Mouse (Mus musculus) C2C12 (cell line): ENCODE results near the gene Ap1m1.

Experiments used
- CEBPB ChIP-seq: IDR thresholded peaks from one replicate; pipeline ENCODE4 v1.6.1; 2011; ENCODE audit warnings: low read depth, mild to moderate bottlenecking, control low read depth, moderate library complexity
- CTCF ChIP-seq: IDR thresholded peaks from one replicate; pipeline ENCODE4 v1.5.1; 2011; ENCODE audit not compliant: control insufficient read depth, insufficient read depth, insufficient read length
- FOSL1 ChIP-seq: IDR thresholded peaks from one replicate; pipeline ENCODE4 v1.8.0; 2011; ENCODE audit warnings: mild to moderate bottlenecking, low read length; ENCODE audit not compliant: poor library complexity, insufficient read depth, severe bottlenecking
- MAX ChIP-seq: IDR thresholded peaks from one replicate; pipeline ENCODE4 v1.6.1; 2011; ENCODE audit warnings: mild to moderate bottlenecking, control low read depth
- MYOD1 ChIP-seq: IDR thresholded peaks from one replicate; pipeline ENCODE4 v1.6.1; 2011; ENCODE audit warnings: low read depth; ENCODE audit not compliant: control insufficient read depth, insufficient read length
- MYOG ChIP-seq: IDR thresholded peaks from one replicate; pipeline ENCODE4 v1.6.1; 2011; ENCODE audit not compliant: control insufficient read depth, insufficient read length; ENCODE audit errors: extremely low read depth
- USF1 ChIP-seq: IDR thresholded peaks from one replicate; pipeline ENCODE4 v1.6.1; 2011; ENCODE audit warnings: low read depth, mild to moderate bottlenecking, control low read depth, moderate library complexity

DNA sequence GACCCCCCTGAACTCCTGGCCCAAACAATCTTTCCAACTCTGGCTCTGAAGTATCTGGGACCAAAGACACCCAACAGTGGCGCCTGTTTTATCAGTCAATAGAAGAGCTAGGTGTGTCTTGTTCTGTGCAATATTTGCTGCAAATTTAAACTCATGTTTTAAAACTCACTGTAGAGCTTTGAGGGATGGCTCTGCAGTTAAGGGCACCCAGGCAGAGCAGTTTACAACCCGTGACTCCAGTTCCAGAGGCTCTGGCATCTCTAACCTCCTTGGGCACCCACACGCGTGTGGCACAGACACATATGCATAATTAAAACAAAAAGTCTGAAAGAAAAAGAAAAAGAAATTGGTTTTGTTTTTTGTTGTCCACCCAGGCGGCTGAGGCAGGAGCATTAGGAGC is 61.7 kb downstream of the Ap1m1 start:
- no peak for TF ChIP-seq CTCF
- no peak for TF ChIP-seq FOSL1
- TF ChIP-seq MAX: no peak
- no peak for TF ChIP-seq USF1
- no peak for TF ChIP-seq MYOG
- TF ChIP-seq CEBPB: no peak
- no peak for TF ChIP-seq MYOD1
